Mouse (Mus musculus): ENCODE measurements at regions not wholly inside any gene's neighbourhood (a gene's known extent, or its start where the extent isn't known, plus 50 kb on each side); places are given as distances from the start of the nearest gene placed in this dataset.
A peak's percentile ranks its signal among the peaks of the same experiment; 100 is the strongest.

- DNase-seq (ENCODE audit: low spot score in 2 of 2) = peak; percentile 44 to 57
Observed at GRCm38 (mm10) chr9:98690839-98691516, 89.5 kb upstream of the Mrps22 start.

GRCm38 (mm10) chr9:98685548-98685947 lies 84.1 kb upstream of the Mrps22 start:
- no peak for DNase-seq (ENCODE audit: low spot score in 2 of 2)

DNA sequence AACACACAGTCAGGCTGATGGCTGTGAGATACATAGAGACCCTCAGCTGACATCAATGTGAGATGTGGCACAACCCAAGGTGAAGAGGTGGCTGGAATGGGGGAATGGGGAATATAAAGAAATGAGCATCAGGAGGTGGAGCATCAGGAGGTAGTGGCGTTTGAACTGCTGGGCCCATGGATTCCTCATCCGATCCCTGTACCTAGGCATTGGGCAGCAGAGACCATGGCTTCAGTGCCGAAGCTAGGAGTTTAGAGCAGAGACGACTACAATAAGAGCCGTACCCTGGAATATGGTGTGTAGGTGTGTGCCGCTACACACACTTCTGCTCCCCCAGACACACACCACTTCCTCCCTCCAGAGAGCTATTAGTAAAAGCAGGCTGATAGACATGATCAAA lies 82.9 kb upstream of the Mrps22 start:
- no peak for DNase-seq (ENCODE audit: low spot score in 2 of 2)

- DNase-seq (ENCODE audit: low spot score in 2 of 2) = no peak
Observed at GRCm38 (mm10) chr9:98675612-98676011, 74.2 kb upstream of the Mrps22 start.

DNA sequence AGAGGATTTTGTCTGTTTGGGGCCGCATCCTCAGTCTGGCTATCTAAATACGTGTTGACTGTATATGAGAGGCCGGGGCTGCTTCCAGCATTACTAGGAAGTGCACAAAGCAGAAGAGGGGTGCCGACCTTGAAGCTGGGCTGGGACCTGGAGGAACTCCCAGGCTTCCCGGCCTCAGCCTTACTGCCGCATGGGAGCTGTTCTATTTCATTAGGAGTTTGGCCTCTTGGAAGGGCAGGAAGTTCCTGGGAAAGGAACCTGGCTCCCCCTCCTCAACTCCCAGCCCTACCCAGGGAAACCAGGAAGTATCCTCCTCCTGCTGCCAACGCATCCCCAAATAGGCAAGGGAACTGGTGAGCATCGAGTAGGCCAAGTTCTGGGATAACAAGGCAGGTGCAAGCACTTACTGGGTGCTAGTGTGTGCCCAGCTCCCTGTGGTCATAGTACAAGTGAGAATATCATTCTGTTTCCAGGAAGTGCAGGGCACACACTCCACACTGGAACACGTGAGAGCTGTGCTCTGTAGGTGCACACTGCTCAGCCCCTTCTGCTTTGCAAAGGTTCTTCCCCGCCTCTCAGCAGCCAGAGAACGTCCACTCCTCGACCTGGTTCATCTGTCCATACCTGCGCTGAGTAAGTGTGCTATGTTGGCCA lies 72.1 kb upstream of the Mrps22 start:
- no peak for DNase-seq (ENCODE audit: low spot score in 2 of 2)

GRCm38 (mm10) chr9:98672361-98672760 lies 70.9 kb upstream of the Mrps22 start:
- no peak for DNase-seq (ENCODE audit: low spot score in 2 of 2)

DNA sequence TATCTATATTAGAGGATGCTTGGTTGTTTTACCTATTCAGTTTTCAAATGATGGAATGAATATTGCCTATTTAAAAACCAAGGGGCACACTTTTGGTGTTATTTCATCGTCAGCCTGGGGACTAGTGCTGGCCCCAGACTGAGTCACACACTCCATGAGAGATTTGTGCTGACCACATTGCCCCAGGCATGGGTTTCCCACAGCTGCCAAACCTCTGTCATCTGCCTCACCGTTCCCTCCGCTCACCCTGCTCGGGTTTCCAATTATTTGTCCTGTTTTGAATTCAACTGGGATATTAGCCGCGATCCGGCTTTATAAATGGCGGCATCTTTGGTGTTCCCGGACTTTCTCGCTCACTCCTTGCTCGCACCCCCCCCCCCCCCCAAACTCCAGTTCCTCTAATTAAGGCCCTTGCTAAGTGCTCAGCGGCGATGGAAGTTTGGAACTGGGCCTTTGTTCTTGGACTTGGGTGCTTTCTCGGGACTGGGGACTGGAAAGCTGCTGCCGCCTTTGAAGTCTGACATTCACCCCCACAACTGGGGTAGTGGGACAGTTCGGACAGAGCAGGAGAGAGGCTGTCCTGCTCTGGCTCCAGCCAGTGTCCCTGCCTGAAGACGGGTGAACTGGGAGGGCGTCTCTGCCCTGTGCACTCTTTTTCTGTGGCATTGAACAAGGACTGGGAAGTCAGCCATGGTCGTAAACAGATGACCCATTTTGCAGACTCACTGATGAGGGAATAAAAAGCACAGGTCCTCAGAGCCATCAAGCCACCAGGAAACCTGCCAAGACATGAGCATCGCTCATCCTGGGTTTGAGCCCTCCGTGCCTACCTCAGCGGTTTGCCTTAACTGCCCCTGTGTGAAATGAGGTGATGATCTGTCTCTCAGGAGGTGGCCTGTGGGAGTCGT lies 67.2 kb upstream of the Mrps22 start:
- peak in 1 of 2 experiments; percentile 25 for DNase-seq (ENCODE audit: low spot score in 2 of 2)

DNA sequence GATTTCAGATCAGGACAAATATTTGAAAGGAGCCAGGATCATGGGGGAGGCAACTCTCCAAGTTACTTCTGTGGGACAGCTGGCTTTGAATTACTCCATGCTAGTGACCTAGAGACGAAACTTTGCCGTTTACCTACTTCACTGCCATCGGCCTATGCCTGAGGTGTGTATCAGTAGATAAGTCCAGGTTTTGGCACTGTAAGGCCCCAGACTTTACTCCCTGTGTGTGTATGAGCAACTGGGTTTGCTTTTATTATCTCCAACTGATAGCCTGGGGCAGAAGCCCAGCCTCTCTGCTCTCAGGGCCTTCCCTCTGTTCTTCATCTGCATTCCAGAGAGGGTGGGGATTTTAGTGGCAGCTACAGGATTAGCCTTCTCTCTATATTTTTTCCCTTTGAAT lies 65.6 kb upstream of the Mrps22 start:
- DNase-seq (ENCODE audit: low spot score in 2 of 2) = no peak

DNA sequence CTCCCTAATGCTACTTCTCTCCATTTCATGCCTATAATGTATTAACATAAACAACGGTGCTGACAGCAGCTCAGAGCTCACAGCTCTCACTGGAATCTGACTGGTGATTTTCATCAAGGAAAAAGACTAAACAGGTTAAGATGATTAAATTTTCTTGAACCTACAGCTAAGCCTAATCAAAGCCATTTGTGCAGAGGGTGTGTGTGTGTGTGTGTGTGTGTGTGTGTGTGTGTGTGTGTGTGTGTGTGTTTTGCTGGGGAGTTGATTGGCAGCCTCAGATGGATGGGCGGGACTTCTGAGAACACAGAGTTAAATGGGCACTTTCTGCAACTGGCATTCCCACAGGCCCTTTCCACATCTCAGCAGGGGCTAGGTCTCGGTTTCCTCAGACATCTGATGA lies 61.6 kb upstream of the Mrps22 start:
- DNase-seq (ENCODE audit: low spot score in 2 of 2) = no peak

DNA sequence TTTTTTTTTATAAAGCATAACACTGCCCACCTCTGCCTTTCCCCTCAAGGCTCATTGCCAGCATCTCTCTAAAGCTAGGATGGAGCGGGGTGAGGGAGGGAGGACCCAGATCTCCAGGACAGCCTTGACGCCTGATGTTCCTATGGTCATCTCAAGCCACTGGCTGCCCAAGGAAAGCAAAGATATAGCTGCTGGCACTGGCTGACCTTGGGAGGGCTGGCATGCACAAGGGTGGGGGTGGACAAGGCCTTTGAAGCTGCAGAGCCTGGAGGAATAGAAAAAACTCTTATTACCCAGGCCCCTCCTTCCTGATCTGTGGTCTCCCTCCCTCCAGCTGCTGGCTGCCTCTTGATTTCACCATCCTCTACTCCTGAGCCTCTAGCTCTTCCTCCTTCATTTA lies 50.2 kb upstream of the Mrps22 start:
- no peak for DNase-seq (ENCODE audit: low spot score in 2 of 2)

Measured in frontal cortex, postnatal 10 days (tissue).